In the genomic region with DNA sequence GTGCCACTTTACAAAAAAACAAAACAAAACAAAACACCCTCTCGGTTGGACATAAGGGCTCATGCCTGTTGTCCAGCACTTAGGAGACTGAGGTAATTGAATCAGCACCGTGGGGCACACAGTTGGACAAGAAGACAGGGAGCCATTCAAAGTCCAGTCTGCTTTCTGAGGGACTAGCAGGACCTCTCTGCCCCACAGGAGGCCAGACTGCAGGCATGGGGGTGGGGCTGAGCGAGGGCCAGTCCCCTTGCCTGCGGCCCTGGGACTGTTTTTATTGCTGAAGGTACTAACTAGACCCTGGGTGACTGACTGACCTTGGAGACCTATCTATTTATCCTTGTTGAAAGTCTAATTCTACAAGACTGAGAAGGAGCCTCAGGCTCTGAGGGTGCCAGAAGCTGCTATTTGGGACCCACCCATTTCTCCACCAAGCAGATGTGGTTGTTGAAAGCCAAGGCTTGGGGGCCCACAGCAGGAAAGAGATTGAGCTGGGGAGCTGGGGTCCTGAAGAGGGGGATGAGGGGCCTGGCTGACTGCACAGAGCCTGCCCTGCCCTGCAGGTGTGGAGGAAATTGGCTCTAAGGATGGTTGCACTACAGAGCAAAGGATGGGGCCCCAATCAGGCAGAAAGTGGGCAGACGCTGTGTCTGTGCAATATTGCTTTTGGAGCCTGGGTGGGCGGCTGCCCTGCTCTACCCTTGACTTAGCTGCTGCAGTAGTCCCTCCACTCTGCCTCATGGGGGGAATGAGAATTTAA, we compare ENCODE assay signal across 11 mouse cellular contexts.
DNase-seq lines count a peak whose midpoint lies in the region; ATAC-seq and TF ChIP-seq lines count a peak whose summit lies in the region.
"Had no signal": no experiment of that assay in that cellular context is flagged by ENCODE, and none has a peak within 500 bp of the region (broad histone marks: within the 10 kb centered on the region; RNA-seq: fewer than 3 reads in every experiment).

No protein-coding gene starts in this region.

- peak; percentile 49 for ATAC-seq in limb, embryonic 13.5 days (ENCODE audit: low FRiP score, low read depth)
- ATAC-seq in erythroblast, adult 5-6 weeks (replicated peaks; ENCODE audit: low FRiP score, poor library complexity, severe bottlenecking) = no peak

- TF ChIP-seq CTCF in left cerebral cortex, adult 2 months (IDR thresholded peaks at IDR 0.05) = no peak

- WGBS in limb, embryonic 13.5 days = 8% methylated on average over 6 of the region's 6 CpGs

- H3K4me2 ChIP-seq in limb, embryonic 13.5 days (replicated peaks) = peak overlapping the region; percentile 9; the same call in 1 of the 2 replicates
- H3K4me2 ChIP-seq: forebrain, embryonic 12.5 days had no signal

- H3K4me1 ChIP-seq in limb, embryonic 13.5 days = peaks cover 38% of the 10 kb centered on the region

- no peak overlapping the region for H3K9ac ChIP-seq in limb, embryonic 13.5 days
- H3K9ac ChIP-seq: forebrain, embryonic 12.5 days had no signal

- no peak for DNase-seq in left cerebral cortex, adult 2 months (ENCODE audit: extremely low spot score in 1 of 2, low spot score in 2 of 2)
- no peak for DNase-seq in left cerebral cortex, postnatal 25 days (ENCODE audit: low spot score in 2 of 2)
- peak; percentile 45 for DNase-seq in MN1 (ENCODE audit: low spot score)
- DNase-seq in kidney, adult 11 months = peak; percentile 32
- no peak for DNase-seq in frontal cortex, postnatal 36 days (ENCODE audit: low spot score in 2 of 2)
- no peak for DNase-seq in layer of hippocampus, adult 8-10 months (ENCODE audit: low spot score in 2 of 2)
- DNase-seq: cerebellum, adult 18-20 months; lung, adult 18-20 months had no signal

- no peaks in the 10 kb centered on the region for H3K9me3 ChIP-seq in limb, embryonic 13.5 days
- H3K9me3 ChIP-seq: forebrain, embryonic 12.5 days had no signal

- intact Hi-C loops in left cerebral cortex, adult 2 months (cut with DNase I) = no loop called here
- intact Hi-C loops in left cerebral cortex, postnatal 25 days (cut with DNase I) = no loop called here

- H3K36me3 ChIP-seq in limb, embryonic 13.5 days = no peaks in the 10 kb centered on the region
- H3K36me3 ChIP-seq: forebrain, embryonic 12.5 days had no signal

- H3K4me3 ChIP-seq in left cerebral cortex, adult 2 months = no peak overlapping the region
- H3K4me3 ChIP-seq in limb, embryonic 13.5 days = no peak overlapping the region
- H3K4me3 ChIP-seq: forebrain, embryonic 12.5 days had no signal

- H3K27ac ChIP-seq in left cerebral cortex, adult 2 months = peak overlapping the region; percentile 81
- peak overlapping the region; percentile 56; the same call in 1 of the 2 replicates for H3K27ac ChIP-seq in limb, embryonic 13.5 days
- H3K27ac ChIP-seq: forebrain, embryonic 12.5 days had no signal

- H3K27me3 ChIP-seq in limb, embryonic 13.5 days = no peaks in the 10 kb centered on the region
- H3K27me3 ChIP-seq: forebrain, embryonic 12.5 days had no signal

Comparison
In these comparisons a context has a peak if more than half of its experiments do, and no peak if none do; other contexts are left out.
1. DNase-seq: peak in MN1 (single experiment) and kidney, adult 11 months (single experiment); none in left cerebral cortex, adult 2 months (0 of 2), left cerebral cortex, postnatal 25 days (0 of 2), frontal cortex, postnatal 36 days (0 of 2) and layer of hippocampus, adult 8-10 months (0 of 2).